19 mouse cellular contexts compared by ENCODE assay signal in the genomic region with DNA sequence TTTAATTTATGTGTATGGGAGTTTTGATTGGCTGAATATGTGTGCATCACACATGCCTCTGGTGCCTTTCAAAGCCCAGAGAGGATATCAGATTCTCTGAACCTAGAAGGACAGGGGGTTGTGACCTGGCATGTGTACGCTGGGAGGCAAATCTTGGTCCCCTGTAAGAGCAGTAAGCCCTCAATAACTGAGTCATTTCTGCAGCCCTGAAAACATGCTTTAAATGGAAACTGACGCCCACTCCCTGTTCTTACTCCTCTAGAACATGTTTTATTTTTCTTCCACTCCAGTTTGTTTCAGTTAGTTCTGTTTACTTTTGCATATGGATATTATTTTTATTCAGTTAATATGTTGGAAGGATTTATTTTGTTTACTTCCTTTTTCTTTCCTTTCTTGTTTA.
DNase-seq lines count a peak whose midpoint lies in the region; ATAC-seq and TF ChIP-seq lines count a peak whose summit lies in the region.
"Had no signal": no experiment of that assay in that cellular context is flagged by ENCODE, and none has a peak within 500 bp of the region (broad histone marks: within the 10 kb centered on the region; RNA-seq: fewer than 3 reads in every experiment).

No protein-coding gene starts in this region.

- peaks cover 2% of the 10 kb centered on the region for H3K4me1 ChIP-seq in olfactory bulb, adult 2 months (ENCODE audit: control insufficient read depth, insufficient read depth, low read length)
- no peaks in the 10 kb centered on the region for H3K4me1 ChIP-seq in heart, adult 2 months (ENCODE audit: control insufficient read depth, insufficient read depth, low read length)
- H3K4me1 ChIP-seq: embryonic facial prominence, embryonic 10.5 days; forebrain, embryonic 15.5 days; heart, embryonic 10.5 days; hindbrain, embryonic 12.5 days; intestine, embryonic 15.5 days had no signal

- no peak for TF ChIP-seq POLR2A in olfactory bulb, adult 2 months (IDR thresholded peaks at IDR 0.05; ENCODE audit: insufficient read depth, low read depth, low read length)
- TF ChIP-seq POLR2A in heart, adult 2 months (IDR thresholded peaks at IDR 0.05; ENCODE audit: insufficient read depth, low read depth, low read length): no peak

- H3K27me3 ChIP-seq in heart, adult 2 months (ENCODE audit: control insufficient read depth, insufficient read depth, low read length): no peaks in the 10 kb centered on the region
- H3K27me3 ChIP-seq: forebrain, embryonic 15.5 days; hindbrain, embryonic 12.5 days; intestine, embryonic 15.5 days had no signal

- no peak overlapping the region for H3K9ac ChIP-seq in heart, adult 2 months (ENCODE audit: low read depth, low read length)
- H3K9ac ChIP-seq: forebrain, embryonic 15.5 days; hindbrain, embryonic 12.5 days; intestine, embryonic 15.5 days had no signal

- WGBS in olfactory bulb, adult 2 months: 43% methylated on average over 2 of the region's 2 CpGs
- WGBS in heart, adult 2 months: 73% methylated on average over 2 of the region's 2 CpGs

- H3K4me3 ChIP-seq in olfactory bulb, adult 2 months (ENCODE audit: insufficient read depth, low read depth, low read length): no peak overlapping the region
- no peak overlapping the region for H3K4me3 ChIP-seq in heart, adult 2 months
- H3K4me3 ChIP-seq: embryonic facial prominence, embryonic 10.5 days; forebrain, embryonic 15.5 days; heart, embryonic 10.5 days; hindbrain, embryonic 12.5 days; intestine, embryonic 15.5 days had no signal

- TF ChIP-seq EP300 in heart, adult 2 months (IDR thresholded peaks at IDR 0.05; ENCODE audit: insufficient read depth, low read depth, low read length): no peak

- no peaks in the 10 kb centered on the region for H3K36me3 ChIP-seq in heart, adult 2 months (ENCODE audit: control insufficient read depth, insufficient read depth, low read length)
- H3K36me3 ChIP-seq: embryonic facial prominence, embryonic 10.5 days; forebrain, embryonic 15.5 days; heart, embryonic 10.5 days; hindbrain, embryonic 12.5 days; intestine, embryonic 15.5 days had no signal

- peak; percentile 11 for DNase-seq in gastrocnemius, postnatal 25 days
- no peak for DNase-seq in gastrocnemius, postnatal 10 days
- DNase-seq in brain, adult 2 months (ENCODE audit: low read depth, low spot score): peak; percentile 68
- DNase-seq in heart, adult 2 months: no peak
- no peak for DNase-seq in right cerebral cortex, postnatal 10 days (ENCODE audit: low spot score in 2 of 2)
- DNase-seq: adrenal gland, postnatal 25 days; cerebellum, adult 2 months; cerebellum, postnatal 10 days; heart, postnatal 10 days; heart, postnatal 4 days; kidney, adult 18-20 months had no signal

- TF ChIP-seq CTCF in olfactory bulb, adult 2 months (IDR thresholded peaks at IDR 0.05; ENCODE audit: insufficient read depth, low read depth, low read length): no peak
- TF ChIP-seq CTCF in heart, adult 2 months (IDR thresholded peaks at IDR 0.05): no peak

- peak overlapping the region; percentile 90 for H3K27ac ChIP-seq in olfactory bulb, adult 2 months (ENCODE audit: insufficient read depth, low read depth, low read length)
- no peak overlapping the region for H3K27ac ChIP-seq in heart, adult 2 months
- H3K27ac ChIP-seq: embryonic facial prominence, embryonic 10.5 days; forebrain, embryonic 15.5 days; heart, embryonic 10.5 days; hindbrain, embryonic 12.5 days; intestine, embryonic 15.5 days had no signal

- intact Hi-C loops in heart, adult 2 months (cut with DNase I): no loop called here

- H3K79me2 ChIP-seq in heart, adult 2 months (replicated peaks; ENCODE audit: control insufficient read depth, insufficient read depth, low read length): no peaks in the 10 kb centered on the region

- ATAC-seq in CD4-positive, CD25-positive, alpha-beta regulatory T cell, adult 4 months: peak; percentile 44
- ATAC-seq: forebrain, embryonic 15.5 days; hindbrain, embryonic 16.5 days; intestine, embryonic 15.5 days had no signal

Comparison
In these comparisons a context has a peak if more than half of its experiments do, and no peak if none do; other contexts are left out.
1. DNase-seq: peak in gastrocnemius, postnatal 25 days (single experiment) and brain, adult 2 months (single experiment); none in gastrocnemius, postnatal 10 days (single experiment), heart, adult 2 months (0 of 2) and right cerebral cortex, postnatal 10 days (0 of 2).